Mouse (Mus musculus): ENCODE results near the gene Ccdc88a. TPM values are rescaled to one million over a fixed set of nuclear protein-coding genes. Genes with fewer than 3 reads are reported as not detected.
A peak's percentile ranks its signal among the peaks of the same experiment; 100 is the strongest.

Ccdc88a gene
- polyA plus RNA-seq, 1 experiment from 2014 or later: 86.6 TPM

DNA sequence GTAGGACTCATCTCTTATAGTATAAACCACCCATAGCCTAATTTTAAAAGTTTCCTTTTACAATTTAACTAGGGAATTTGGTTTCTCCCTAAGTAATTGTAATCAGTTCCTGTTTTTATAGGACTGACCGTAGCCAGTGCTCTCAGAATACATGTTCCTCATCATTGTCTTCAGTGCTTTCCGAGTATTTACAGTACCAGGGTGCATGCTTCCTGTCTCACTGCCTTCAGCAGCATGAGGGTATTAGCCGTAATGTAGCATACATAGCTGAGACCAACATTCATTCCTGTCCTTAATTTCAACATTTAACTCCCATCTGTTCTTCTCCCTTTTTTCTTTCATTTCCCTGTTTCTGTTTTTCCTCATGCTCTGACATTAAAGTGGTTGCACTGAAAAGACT is 123.5 kb downstream of the Ccdc88a start:
- H3K4me3 ChIP-seq (replicated peaks): no peak overlapping the region
- no peak overlapping the region for H3K27ac ChIP-seq
- H3K4me1 ChIP-seq: no peaks in the 10 kb centered on the region
- 92% methylated on average over 3 of the region's 3 CpGs for WGBS
- no peak overlapping the region for H3K4me2 ChIP-seq
- H3K9ac ChIP-seq: no peak overlapping the region
- H3K9me3 ChIP-seq: no peaks in the 10 kb centered on the region
- peaks cover 31% of the 10 kb centered on the region for H3K36me3 ChIP-seq (replicated peaks)
- no peaks in the 10 kb centered on the region for H3K27me3 ChIP-seq
- no peak for ATAC-seq (ENCODE audit: low FRiP score)

GRCm38 (mm10) chr11:29503948-29504893 is 130.8 kb downstream of the Ccdc88a start:
- Histone ChIP-seq H3K36me3 (replicated peaks) (peaks cover 38% of the 10 kb centered on the region), H3K4me2 (no peak overlapping the region), H3K9me3 (no peaks in the 10 kb centered on the region), H3K4me1 (no peaks in the 10 kb centered on the region), H3K27me3 (no peaks in the 10 kb centered on the region), H3K27ac (no peak overlapping the region), H3K4me3 (replicated peaks) (no peak overlapping the region), H3K9ac (no peak overlapping the region)
- WGBS: 92% methylated on average over 10 of the region's 10 CpGs
- no peak for ATAC-seq (ENCODE audit: low FRiP score)

DNA sequence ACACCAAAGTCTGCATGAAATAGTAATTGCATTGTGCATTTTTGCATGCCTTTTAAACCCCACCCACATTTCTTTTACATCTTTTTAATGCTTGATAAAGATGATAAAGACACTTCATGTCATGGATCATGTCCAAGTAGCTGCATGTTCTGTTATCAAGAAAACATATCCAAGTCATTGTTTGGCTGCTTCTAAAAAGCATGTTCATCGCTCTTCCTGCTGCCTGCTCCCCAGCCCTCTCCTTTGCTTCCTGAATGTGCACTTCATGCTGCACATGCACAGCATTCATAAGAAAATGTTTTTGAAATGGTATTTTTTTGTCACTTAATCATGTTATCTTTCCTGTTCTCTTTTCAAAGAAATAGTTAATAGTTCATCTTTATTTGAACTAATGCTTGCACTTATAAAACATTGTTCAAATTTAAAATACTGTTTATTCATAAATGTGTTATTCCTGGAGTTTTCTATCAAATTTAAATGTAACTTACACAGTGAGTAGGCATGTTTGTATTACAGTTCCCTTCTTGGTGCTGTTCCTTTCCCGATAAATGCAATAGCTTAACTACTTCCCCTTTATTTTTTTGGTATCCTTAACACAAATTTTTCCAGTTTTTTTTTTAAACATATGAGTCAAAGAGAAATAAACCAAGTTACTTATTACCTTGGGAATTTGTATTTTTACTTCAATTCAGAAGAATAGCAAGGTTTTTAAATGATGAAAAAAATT is 131.6 kb downstream of the Ccdc88a start:
- H3K9ac ChIP-seq: no peak overlapping the region
- H3K9me3 ChIP-seq: no peaks in the 10 kb centered on the region
- no peaks in the 10 kb centered on the region for H3K27me3 ChIP-seq
- ATAC-seq (ENCODE audit: low FRiP score): no peak
- WGBS: 89% methylated on average over 2 of the region's 2 CpGs
- H3K27ac ChIP-seq: no peak overlapping the region
- H3K36me3 ChIP-seq (replicated peaks): peaks cover 34% of the 10 kb centered on the region
- no peak overlapping the region for H3K4me3 ChIP-seq (replicated peaks)
- no peak overlapping the region for H3K4me2 ChIP-seq
- no peaks in the 10 kb centered on the region for H3K4me1 ChIP-seq

GRCm38 (mm10) chr11:29509421-29509820 is 136.0 kb downstream of the Ccdc88a start:
- no peaks in the 10 kb centered on the region for H3K27me3 ChIP-seq
- H3K4me2 ChIP-seq: no peak overlapping the region
- no peaks in the 10 kb centered on the region for H3K9me3 ChIP-seq
- no peak overlapping the region for H3K27ac ChIP-seq
- peaks cover 6% of the 10 kb centered on the region for H3K4me1 ChIP-seq
- no peak for ATAC-seq (ENCODE audit: low FRiP score)
- H3K36me3 ChIP-seq (replicated peaks): peaks cover 27% of the 10 kb centered on the region
- no peak overlapping the region for H3K9ac ChIP-seq
- H3K4me3 ChIP-seq (replicated peaks): no peak overlapping the region
- 94% methylated on average over 1 of the region's 1 CpGs for WGBS

DNA sequence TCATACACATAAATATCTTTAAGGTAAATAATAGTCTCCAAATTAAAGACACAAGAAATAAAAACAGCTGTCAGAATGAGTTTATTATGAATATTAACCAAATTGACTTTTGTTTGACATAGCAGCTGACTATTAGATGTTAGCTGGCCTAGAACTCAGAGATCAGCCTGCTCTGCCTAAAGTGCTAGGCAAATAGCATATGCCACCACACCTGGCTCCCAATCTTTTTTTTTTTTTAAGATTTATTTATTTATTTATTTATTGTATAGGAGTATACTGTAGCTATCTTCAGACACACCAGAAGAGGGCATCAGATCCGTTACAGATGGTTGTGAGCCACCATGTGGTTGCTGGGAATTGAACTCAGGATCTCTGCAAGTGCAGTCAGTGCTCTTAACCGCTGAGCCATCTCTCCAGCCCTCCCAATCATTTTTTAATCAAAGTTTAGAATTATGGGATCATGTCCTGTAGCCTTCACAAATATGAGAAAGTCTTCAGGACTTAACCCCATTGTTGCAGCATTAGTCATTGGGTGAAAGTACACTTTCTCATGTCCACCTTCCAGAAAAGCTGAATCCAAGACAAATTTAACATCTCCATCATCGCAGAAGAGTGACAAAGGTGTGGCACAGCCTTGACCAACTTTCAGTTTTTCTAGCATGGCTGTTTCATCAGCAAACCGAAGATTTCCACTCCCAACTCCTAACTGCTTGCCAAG is 139.5 kb downstream of the Ccdc88a start:
- Histone ChIP-seq H3K4me2 (no peak overlapping the region), H3K4me1 (peaks cover 7% of the 10 kb centered on the region), H3K27me3 (no peaks in the 10 kb centered on the region), H3K4me3 (replicated peaks) (no peak overlapping the region), H3K9me3 (no peaks in the 10 kb centered on the region), H3K36me3 (replicated peaks) (peaks cover 12% of the 10 kb centered on the region; the same call in 1 of the 2 replicates), H3K9ac (no peak overlapping the region), H3K27ac (no peak overlapping the region)
- ATAC-seq (ENCODE audit: low FRiP score): no peak
- 90% methylated on average over 4 of the region's 4 CpGs for WGBS

GRCm38 (mm10) chr11:29514325-29514681 is 140.8 kb downstream of the Ccdc88a start:
- Histone ChIP-seq H3K4me2 (peak overlapping the region; percentile 66), H3K27ac (peak overlapping the region; percentile 69; the same call in 1 of the 2 replicates), H3K4me3 (replicated peaks) (peak overlapping the region; percentile 60), H3K36me3 (replicated peaks) (peaks cover 12% of the 10 kb centered on the region; the same call in 1 of the 2 replicates), H3K9me3 (no peaks in the 10 kb centered on the region), H3K9ac (peak overlapping the region; percentile 76), H3K27me3 (no peaks in the 10 kb centered on the region), H3K4me1 (peaks cover 7% of the 10 kb centered on the region)
- ATAC-seq (ENCODE audit: low FRiP score): no peak
- WGBS: 33% methylated on average over 10 of the region's 10 CpGs

DNA sequence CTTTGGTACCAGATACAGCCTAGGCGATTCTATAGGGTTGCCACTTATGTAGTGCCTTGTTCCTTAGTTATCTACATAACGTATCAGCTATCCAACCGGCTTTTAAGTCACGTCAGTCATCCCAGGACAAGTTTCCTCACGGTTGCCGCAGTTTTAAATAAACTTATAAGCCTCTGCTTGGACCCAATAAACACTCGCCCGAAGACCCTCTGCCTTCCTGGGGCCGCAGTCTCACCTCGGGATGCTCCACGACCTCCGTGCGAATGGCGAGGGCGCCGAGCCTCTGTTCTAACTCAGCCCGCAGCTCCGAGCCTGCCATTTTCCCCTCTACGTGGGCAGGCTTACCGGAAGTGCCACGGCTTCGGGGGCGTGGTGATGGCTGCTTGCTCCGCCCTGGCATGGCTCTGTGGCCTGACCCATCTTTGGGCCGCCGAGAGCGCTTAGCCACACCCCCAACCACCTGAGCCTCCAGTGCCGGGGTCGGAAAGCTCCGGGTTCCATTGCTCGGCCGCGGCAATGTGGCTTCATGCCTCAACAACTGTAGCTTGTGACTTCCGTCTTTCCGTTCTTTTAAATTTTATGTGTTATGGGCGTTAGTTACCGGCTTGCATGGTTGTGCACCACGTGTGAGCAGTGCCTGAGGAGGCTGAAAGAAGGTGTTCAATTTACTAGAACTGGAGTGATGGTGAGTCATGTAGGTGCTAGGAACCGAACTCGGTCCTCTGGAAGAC is 141.4 kb downstream of the Ccdc88a start, which contains the start of gene Prorsd1:
Gene Prorsd1 (minus strand): TSS at position 352 of the 731 bp plus-strand sequence.
- peaks cover 12% of the 10 kb centered on the region; the same call in 1 of the 2 replicates for H3K36me3 ChIP-seq (replicated peaks)
- no peaks in the 10 kb centered on the region for H3K9me3 ChIP-seq
- peak within 1 kb of the TSS; percentile 76 for H3K9ac ChIP-seq
- no peaks in the 10 kb centered on the region for H3K27me3 ChIP-seq
- H3K4me3 ChIP-seq (replicated peaks): peak within 1 kb of the TSS; percentile 60
- WGBS: 2% methylated on average over 40 of the region's 40 CpGs
- peak within 1 kb of the TSS; percentile 66 for H3K4me2 ChIP-seq
- peaks cover 7% of the 10 kb centered on the region for H3K4me1 ChIP-seq
- peak within 1 kb of the TSS; percentile 69; the same call in 1 of the 2 replicates for H3K27ac ChIP-seq
- peak; percentile 98 for ATAC-seq (ENCODE audit: low FRiP score)

- Histone ChIP-seq H3K9me3 (no peaks in the 10 kb centered on the region), H3K4me2 (peak within 1 kb of the TSS; percentile 70), H3K4me3 (replicated peaks) (peak within 1 kb of the TSS; percentile 71), H3K27me3 (no peaks in the 10 kb centered on the region), H3K9ac (peak within 1 kb of the TSS; percentile 69), H3K36me3 (replicated peaks) (peaks cover 11% of the 10 kb centered on the region), H3K27ac (peak within 1 kb of the TSS; percentile 82), H3K4me1 (peaks cover 19% of the 10 kb centered on the region)
- WGBS: 3% methylated on average over 47 of the region's 47 CpGs
- peak; percentile 96 for ATAC-seq (ENCODE audit: low FRiP score)
Observed at GRCm38 (mm10) chr11:29525988-29526794, 152.7 kb downstream of the Ccdc88a start, which contains the start of gene Mtif2. Gene Mtif2, plus strand, starts transcription at chr11:29526408.

GRCm38 (mm10) chr11:29538201-29538600 is 164.7 kb downstream of the Ccdc88a start:
- Histone ChIP-seq H3K4me2 (no peak overlapping the region), H3K9me3 (no peaks in the 10 kb centered on the region), H3K36me3 (replicated peaks) (peaks cover 54% of the 10 kb centered on the region), H3K27me3 (no peaks in the 10 kb centered on the region), H3K4me1 (no peaks in the 10 kb centered on the region), H3K27ac (no peak overlapping the region), H3K4me3 (replicated peaks) (no peak overlapping the region), H3K9ac (no peak overlapping the region)
- 94% methylated on average over 1 of the region's 1 CpGs for WGBS
- no peak for ATAC-seq (ENCODE audit: low FRiP score)

DNA sequence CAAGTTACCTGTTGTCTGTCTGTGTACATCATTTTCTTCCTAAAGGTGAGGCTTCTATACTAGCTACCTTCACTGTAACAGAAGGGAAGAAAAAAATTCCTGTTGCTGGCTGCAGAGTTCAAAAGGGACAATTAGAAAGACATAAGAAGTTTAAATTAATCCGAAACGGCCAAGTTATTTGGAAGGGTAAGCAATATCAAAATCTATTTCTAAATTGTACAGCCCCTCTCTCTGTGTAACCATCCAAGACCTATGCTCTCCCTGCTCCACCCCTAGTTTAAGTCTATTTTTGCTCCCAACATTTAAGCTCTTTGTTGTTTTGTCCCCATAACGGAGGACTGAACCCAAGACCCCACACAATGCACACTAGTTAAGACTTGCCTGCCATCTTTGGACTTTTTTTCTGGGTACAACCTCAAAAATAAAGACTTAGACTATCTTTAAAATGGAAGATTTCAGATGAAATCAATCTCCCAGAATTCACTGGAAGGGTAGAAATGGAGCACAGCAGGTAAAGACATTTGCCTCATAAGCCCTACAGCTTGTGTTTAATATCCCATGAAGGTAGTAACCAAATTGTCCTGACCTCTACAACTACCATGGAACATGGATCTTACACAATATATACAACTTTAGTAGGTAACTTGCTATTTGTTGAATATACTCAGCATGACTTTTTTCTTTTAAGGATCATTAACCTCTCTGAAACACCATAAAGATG is 170.9 kb downstream of the Ccdc88a start:
- H3K4me2 ChIP-seq: no peak overlapping the region
- no peaks in the 10 kb centered on the region for H3K9me3 ChIP-seq
- no peak overlapping the region for H3K9ac ChIP-seq
- H3K36me3 ChIP-seq (replicated peaks): peaks cover 51% of the 10 kb centered on the region
- no peaks in the 10 kb centered on the region for H3K27me3 ChIP-seq
- no peak overlapping the region for H3K4me3 ChIP-seq (replicated peaks)
- H3K4me1 ChIP-seq: peaks cover 12% of the 10 kb centered on the region
- ATAC-seq (ENCODE audit: low FRiP score): no peak
- H3K27ac ChIP-seq: no peak overlapping the region
- 81% methylated on average over 3 of the region's 3 CpGs for WGBS
